Mouse (Mus musculus) kidney, postnatal 10 days (tissue): ENCODE measurements around the gene Stbd1.

ENCODE experiments used
- DNase-seq: peaks from one replicate; pipeline ENCODE4 v3.0.0; 2021; ENCODE audit warnings: mixed read lengths

The Stbd1 gene

DNA sequence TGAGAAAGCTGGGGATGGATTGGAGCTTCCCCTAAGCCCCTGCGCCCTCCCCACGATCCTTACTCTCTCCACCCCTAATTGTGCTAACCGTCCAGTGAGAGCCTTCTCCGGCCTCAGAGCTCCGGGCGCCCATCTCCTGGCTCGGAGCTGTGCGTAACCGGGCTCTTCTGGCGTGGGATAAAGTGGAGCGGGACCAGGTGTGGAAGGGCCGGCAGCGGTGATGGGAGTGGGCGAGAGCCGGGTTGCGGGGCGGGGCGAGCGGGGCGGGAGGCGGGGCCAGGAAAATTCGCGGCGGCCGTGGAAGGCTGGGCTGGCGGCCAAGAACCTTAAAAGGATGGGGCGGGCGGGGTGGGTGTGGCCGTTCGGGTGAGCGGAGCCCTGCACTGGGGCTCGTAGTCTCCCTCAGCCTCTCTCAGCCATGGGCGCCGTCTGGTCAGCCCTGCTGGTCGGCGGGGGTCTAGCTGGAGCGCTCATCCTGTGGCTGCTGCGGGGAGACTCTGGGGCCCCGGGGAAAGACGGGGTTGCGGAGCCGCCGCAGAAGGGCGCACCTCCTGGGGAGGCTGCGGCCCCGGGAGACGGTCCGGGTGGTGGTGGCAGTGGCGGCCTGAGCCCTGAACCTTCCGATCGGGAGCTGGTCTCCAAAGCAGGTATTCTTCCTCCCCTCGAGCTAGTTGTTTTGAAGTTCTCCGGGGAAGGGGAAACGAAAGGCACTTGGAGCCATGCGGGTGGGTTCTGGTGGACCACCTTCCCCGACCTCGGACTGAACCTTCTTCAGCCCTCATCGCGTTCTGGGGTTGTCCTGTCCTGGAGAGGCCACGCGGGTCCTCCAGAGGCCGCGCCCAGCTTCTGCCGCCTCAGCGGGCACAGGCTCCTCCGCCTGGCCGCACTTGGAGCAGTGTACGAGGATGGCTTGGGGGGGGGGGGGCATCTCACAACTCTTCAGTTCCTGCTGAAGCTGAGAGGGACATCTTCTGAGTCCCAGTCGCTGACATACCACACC is at the start of gene Stbd1:
Gene Stbd1 (plus strand): TSS at position 351 of the 1,000 bp plus-strand sequence.
- peak; percentile 87 for DNase-seq

DNA sequence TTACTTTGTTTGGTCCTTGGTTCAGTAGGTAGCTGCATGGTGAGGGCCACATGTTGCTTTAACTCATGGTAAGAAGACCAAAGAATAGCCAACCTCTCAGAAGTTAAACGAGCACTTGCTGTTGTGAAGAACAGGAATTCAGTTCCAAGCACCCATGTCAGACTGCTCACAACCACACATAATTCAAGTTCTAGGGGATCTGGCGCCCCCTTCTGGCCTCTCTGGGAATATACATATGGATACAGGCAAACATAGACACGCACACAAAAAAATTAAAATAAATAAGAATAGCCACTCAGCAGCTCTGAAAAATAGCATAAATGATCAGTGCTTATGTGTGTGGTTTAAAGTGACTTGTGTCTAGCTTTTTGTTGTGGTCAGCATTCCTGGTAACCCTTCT is 48.9 kb upstream of the Stbd1 start:
- peak; percentile 20 for DNase-seq

GRCm38 (mm10) chr5:92554443-92554842 is 48.4 kb upstream of the Stbd1 start:
- peak; percentile 30 for DNase-seq

GRCm38 (mm10) chr5:92554891-92555511 is 47.8 kb upstream of the Stbd1 start, which contains the start of gene Fam47e:
Fam47e (plus strand) TSS chr5:92555069.
- DNase-seq = peak; percentile 26

- no peak for DNase-seq
Measured at GRCm38 (mm10) chr5:92555905-92556304, 46.9 kb upstream of the Stbd1 start.

- no peak for DNase-seq
Measured at GRCm38 (mm10) chr5:92557508-92557907, 45.3 kb upstream of the Stbd1 start.

DNA sequence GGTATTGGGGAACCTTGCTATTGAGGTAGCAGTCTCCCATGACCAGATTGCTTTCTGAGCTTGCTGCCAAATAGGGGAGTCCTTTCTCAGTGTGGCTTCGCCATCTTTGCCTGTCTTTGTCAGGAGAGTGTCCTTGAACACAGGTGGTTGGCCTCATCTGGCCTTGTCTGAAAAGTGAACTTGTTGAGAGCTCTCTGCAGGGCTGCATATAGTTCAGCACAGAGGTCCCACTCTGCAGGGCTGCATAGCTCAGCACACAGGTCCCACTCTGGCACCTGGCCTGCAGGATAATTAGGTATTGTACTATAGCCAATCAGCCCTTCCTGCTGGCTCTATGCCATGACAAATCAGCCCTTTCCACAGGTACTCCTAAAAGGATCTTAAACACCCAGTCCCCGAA is 42.6 kb upstream of the Stbd1 start:
- DNase-seq = no peak

DNA sequence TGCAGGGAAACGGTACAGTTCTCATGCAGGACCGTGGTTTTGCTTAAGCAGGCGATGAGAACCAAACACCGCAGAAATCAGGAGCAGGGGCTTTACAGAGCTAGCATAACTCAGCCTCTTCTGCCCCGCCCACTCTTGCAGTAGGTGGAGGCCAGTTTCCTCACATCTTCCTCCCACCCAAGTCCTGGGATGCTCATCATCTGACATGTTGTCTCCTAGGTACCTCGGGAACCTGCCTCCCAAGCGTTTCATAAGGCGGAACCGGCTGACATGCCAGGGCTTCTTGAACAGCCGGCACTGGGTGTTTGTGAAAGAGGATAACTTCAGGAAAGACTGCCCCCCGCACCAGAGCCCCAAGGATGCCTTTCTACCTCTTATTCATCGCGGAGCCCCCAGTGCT is 40.8 kb upstream of the Stbd1 start:
- no peak for DNase-seq

- DNase-seq = no peak
Measured at GRCm38 (mm10) chr5:92571232-92571631, 31.6 kb upstream of the Stbd1 start.

- no peak for DNase-seq
Measured at GRCm38 (mm10) chr5:92579559-92579958, 23.3 kb upstream of the Stbd1 start.

- no peak for DNase-seq
Measured at GRCm38 (mm10) chr5:92585932-92586331, 16.9 kb upstream of the Stbd1 start.

- no peak for DNase-seq
Measured at GRCm38 (mm10) chr5:92595026-92595425, 7.8 kb upstream of the Stbd1 start.

- DNase-seq = no peak
Measured at GRCm38 (mm10) chr5:92596865-92597264, 6.0 kb upstream of the Stbd1 start.

- no peak for DNase-seq
Measured at GRCm38 (mm10) chr5:92599030-92599429, 3.8 kb upstream of the Stbd1 start.

GRCm38 (mm10) chr5:92604452-92605247 is 1.8 kb downstream of the Stbd1 start:
- DNase-seq = peak; percentile 62

DNA sequence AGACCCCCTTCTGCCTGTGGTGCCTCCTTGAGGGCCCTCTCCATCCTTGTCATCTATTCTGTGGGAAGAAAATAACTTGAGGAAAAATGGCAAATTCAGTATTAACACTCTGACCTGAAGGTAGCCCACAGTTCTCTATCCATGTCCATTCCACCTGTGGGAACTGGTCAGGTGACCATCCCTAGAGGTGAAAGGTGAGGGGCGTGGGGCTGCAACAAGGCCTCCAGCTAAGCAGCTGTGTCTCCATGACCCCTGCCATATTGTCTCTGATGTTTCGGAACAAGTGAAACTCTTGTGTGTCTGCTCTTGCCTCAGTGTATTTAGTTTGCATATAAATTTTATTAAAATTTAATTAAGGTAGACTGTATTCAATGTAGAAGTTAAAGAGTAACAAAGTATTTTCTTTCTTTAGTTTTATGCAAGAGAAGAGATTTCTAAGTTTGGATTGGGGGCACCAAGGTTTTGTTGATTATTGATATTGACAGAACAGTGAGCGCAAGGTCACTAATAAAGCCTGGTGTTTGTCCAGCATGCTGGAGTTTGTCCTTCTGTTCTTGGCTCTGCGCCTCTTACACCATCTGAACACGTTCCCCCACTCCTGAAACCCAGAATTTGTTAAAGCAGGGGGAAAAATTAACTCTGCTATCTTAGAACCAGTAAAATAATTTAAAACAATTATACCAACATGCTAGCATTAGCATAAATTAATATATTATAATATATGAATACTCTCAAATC is 4.8 kb downstream of the Stbd1 start:
- no peak for DNase-seq

DNA sequence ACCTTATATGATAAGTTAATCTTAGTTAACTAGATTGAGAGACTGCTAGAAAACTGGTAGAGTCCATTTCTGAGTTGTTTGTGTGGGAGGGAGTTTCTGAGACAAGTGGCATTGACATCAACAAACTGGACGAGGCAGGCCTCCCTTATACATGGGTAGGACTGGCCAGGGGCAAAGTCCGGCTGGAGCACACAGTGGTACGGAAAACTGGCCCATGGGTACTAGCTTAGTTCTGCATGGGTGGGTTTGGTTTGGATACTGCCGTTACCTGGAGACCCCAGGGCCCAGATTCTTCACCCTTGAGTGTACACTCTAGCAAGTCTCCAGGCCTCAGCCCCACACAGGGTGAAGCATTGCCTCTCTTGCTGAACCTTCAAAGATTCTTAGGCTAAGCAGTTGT is 9.9 kb downstream of the Stbd1 start:
- no peak for DNase-seq

DNA sequence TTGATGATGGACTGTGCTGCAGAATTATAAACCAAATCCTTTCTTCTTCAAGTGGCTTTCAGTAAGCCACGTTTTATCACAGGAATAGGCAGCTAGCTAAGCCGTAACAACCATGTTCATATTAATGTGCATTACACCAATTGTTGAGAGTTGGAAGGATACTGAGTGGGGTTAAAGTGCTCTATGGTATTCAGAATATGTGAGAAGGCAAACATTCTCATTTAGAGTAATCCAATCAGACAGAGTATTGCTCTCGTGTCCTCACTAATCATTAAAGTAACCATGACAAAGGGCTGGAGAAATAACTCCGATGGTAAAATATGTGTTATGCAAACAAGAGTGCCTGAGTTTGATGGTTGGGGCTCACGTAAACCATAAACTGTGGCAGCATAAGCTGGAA is 19.0 kb downstream of the Stbd1 start:
- DNase-seq = no peak

- DNase-seq = no peak
Measured at GRCm38 (mm10) chr5:92627896-92628295, 25.1 kb downstream of the Stbd1 start.

DNA sequence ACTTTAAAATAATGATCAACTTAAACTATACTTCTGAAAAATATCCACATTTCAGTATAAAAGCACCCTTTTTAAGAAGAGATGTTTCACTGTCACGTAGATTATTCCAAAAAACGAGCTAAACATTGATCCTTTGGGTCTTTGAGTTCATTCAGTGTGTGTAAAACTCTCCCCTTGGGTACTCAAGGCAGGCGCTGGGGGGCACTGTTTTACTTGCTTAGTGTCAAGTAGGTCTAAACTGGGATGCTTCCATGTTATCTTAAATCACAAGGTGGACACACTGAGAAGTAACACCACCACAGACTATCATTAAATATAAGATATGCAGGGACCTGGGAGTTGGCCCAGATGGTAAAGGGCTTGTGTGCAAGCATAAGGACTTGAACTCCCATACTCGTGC is 30.7 kb downstream of the Stbd1 start:
- peak; percentile 14 for DNase-seq

- no peak for DNase-seq
Measured at GRCm38 (mm10) chr5:92634916-92635315, 32.1 kb downstream of the Stbd1 start.

- DNase-seq = no peak
Measured at GRCm38 (mm10) chr5:92635891-92636290, 33.0 kb downstream of the Stbd1 start.
